Mouse (Mus musculus) limb, embryonic 10.5 days (tissue): ENCODE measurements around the gene Slc16a2. TPM values are rescaled to one million over a fixed set of nuclear protein-coding genes. Genes with fewer than 3 reads are reported as not detected.

Experiments used
- DNase-seq: peaks from one replicate; pipeline ENCODE4 v3.0.0-alpha.2; 2017; ENCODE audit warnings: low spot score
- H3K27ac ChIP-seq: fragments of 300-500 bp; sonication (generic); 2 replicates; pipeline ENCODE4 v1.5.1; 2016; ENCODE audit warnings: mild to moderate bottlenecking
- H3K27me3 ChIP-seq: fragments of 300-500 bp; sonication (generic); 2 replicates; pipeline ENCODE4 v1.6.1; 2016; ENCODE audit warnings: low read depth, mild to moderate bottlenecking; ENCODE audit not compliant: poor library complexity, severe bottlenecking
- H3K36me3 ChIP-seq: fragments of 300-500 bp; sonication (generic); 2 replicates; pipeline ENCODE4 v1.6.1; 2016; ENCODE audit warnings: mild to moderate bottlenecking, moderate library complexity
- H3K4me1 ChIP-seq: fragments of 300-500 bp; sonication (generic); 2 replicates; pipeline ENCODE4 v1.6.1; 2016
- H3K4me3 ChIP-seq: fragments of 300-500 bp; sonication (generic); 2 replicates; pipeline ENCODE4 v1.5.1; 2016; ENCODE audit warnings: mild to moderate bottlenecking, moderate library complexity
- H3K9me3 ChIP-seq: fragments of 300-500 bp; sonication (generic); replicated peaks from 2 replicates; pipeline ENCODE4 v1.6.1; 2016; ENCODE audit warnings: mild to moderate bottlenecking
- WGBS: fragments of 180-500 bp; shearing (Covaris S2); methylation state at CpG from one replicate; pipeline ENCODE4 v1.1.7; 2016; 5-methylcytosine and 5-hydroxymethylcytosine counted together
- polyA plus RNA-seq: library from polyadenylated mRNA; unstranded; fragments of >200 nt; fragmentation: Nextera tagmentation; extraction: Ambion mirVana; gene quantifications from 2 replicates; pipeline ENCODE4 v1.2.1, GENCODE M21; 2016

Gene Slc16a2
- polyA plus RNA-seq, 1 experiment from 2014 or later, result 14.8 TPM

DNA sequence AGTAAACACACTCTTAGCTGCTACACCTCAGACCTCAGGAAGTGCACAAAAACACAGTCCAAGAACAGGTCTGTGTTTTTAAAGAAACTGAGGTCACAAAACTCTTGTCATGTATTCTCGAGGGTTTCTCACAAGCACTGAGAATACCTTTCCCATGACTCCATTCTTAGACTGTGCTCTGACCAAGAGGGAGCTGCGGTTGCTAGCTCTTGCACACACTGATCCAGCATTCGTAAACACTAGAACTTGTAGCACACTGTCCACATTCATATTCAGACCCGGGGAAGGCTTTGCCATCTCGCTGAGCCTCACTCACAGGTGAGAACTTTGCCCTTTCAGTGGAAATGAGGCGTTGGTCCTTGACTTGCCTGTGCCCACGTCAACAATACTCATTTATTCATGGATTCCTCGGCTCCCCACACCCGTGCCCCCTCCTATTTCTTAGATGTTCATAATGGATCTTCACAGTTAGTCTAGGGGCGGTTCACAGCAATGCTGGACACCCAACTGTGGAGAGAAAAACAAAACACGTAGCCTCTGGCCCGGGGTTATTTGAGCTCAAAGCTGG lies 102.1 kb downstream of the Slc16a2 start:
- Histone ChIP-seq H3K27ac (no peak overlapping the region), H3K4me3 (no peak overlapping the region), H3K4me1 (peaks cover 9% of the 10 kb centered on the region), H3K36me3 (no peaks in the 10 kb centered on the region), H3K27me3 (peaks cover 97% of the 10 kb centered on the region), H3K9me3 (no peaks in the 10 kb centered on the region)
- WGBS, result 62% methylated on average over 12 of the region's 12 CpGs
- no peak for DNase-seq

DNA sequence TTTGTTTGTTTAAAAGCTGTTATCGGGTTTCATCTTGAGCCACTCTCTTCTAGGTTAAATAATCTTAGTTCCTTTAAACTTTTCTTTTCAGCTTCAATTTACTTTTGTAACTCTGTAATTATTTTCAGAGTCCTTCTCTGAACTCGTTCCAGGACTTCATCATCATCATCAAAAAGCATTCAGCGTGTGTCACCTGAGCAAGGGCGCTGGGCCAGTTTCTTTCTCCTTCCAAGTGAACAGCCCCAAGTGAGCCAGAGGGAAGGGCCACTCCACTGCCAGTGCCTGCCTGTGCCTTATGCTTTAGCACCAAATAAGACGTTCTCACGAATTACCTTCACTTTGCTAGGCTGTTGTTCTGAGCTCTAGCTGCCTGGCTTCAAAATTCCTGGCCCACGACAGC lies 108.9 kb downstream of the Slc16a2 start:
- no peak for DNase-seq
- WGBS, result 73% methylated on average over 7 of the region's 7 CpGs
- no peaks in the 10 kb centered on the region for H3K9me3 ChIP-seq
- H3K4me1 ChIP-seq, result peaks cover 10% of the 10 kb centered on the region
- H3K27me3 ChIP-seq, result peaks cover 99% of the 10 kb centered on the region
- H3K27ac ChIP-seq, result no peak overlapping the region
- no peak overlapping the region for H3K4me3 ChIP-seq
- no peaks in the 10 kb centered on the region for H3K36me3 ChIP-seq

DNA sequence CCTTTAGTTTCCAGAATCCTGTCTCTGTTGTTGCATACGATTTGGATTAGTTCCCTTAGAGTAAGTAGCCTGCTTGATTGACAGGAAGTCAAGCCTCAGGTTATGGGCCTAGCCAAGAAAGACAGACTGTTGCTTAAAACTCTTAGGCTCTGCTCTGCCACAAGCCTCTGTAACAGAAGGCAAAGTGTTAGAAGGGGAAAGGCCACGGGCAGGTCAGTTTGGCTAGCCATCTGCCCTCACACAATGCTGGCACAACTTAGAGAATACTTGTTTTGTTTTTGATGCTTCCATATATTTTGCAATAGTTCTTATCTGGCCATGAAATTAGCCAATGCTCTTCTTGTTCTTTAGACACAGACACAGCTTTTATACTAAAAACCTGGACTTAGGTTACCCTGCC lies 112.1 kb downstream of the Slc16a2 start:
- Histone ChIP-seq H3K9me3 (no peaks in the 10 kb centered on the region), H3K27ac (no peak overlapping the region), H3K4me1 (peaks cover 10% of the 10 kb centered on the region), H3K27me3 (peaks cover 100% of the 10 kb centered on the region), H3K36me3 (no peaks in the 10 kb centered on the region), H3K4me3 (no peak overlapping the region)
- DNase-seq, result no peak
- 63% methylated on average over 2 of the region's 2 CpGs for WGBS

DNA sequence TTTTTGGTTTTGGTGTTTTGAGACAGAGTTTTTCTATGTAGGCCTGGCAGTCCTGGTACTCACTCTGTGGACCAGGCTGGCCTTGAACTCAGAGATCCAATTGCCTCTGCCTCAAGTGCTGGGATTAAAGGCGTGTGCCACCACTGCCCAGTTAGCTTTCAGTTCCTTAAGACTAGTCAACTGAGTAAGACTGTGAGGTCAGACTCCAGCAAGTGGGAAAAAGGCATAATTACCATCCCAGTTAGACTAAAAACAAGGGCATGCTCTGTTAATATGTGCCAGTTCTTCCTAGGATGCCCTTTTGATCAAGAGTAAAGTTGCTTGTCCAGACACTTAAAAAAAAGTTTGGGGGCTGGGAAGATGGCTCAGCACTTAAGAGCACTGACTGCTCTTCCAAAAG lies 113.2 kb downstream of the Slc16a2 start:
- no peak overlapping the region for H3K27ac ChIP-seq
- WGBS, result 85% methylated on average over 1 of the region's 1 CpGs
- H3K27me3 ChIP-seq, result peaks cover 100% of the 10 kb centered on the region
- H3K4me3 ChIP-seq, result no peak overlapping the region
- no peaks in the 10 kb centered on the region for H3K36me3 ChIP-seq
- peaks cover 10% of the 10 kb centered on the region for H3K4me1 ChIP-seq
- no peak for DNase-seq
- H3K9me3 ChIP-seq, result no peaks in the 10 kb centered on the region

- Histone ChIP-seq H3K9me3 (no peaks in the 10 kb centered on the region), H3K4me3 (no peak overlapping the region), H3K27me3 (peaks cover 100% of the 10 kb centered on the region), H3K36me3 (no peaks in the 10 kb centered on the region), H3K27ac (no peak overlapping the region), H3K4me1 (no peaks in the 10 kb centered on the region)
- 92% methylated on average over 4 of the region's 4 CpGs for WGBS
- no peak for DNase-seq
Measured at GRCm38 (mm10) chrX:103704611-103705010, 117.2 kb downstream of the Slc16a2 start.

DNA sequence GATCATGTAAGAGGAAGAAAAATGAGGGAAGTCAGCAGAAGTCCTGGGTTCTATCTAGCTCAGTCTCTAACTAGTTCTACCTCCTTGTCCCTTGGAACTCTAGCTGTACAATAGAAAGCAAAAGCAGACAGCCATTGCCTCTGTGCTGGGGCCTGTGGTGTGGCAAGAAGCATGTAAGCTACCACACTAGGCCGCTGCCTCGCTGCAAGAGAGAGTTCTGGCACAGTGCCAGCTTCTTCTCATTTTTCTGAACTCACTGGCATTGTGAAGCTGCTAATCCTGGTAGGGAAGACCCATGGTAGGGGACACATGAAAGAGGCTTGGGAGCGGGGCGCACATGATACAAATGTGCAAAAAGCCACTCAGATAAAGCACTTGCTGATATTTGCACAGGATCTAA lies 117.8 kb downstream of the Slc16a2 start:
- DNase-seq, result no peak
- Histone ChIP-seq H3K27ac (no peak overlapping the region), H3K36me3 (no peaks in the 10 kb centered on the region), H3K4me1 (no peaks in the 10 kb centered on the region), H3K27me3 (peaks cover 100% of the 10 kb centered on the region), H3K9me3 (no peaks in the 10 kb centered on the region), H3K4me3 (no peak overlapping the region)
- WGBS, result 90% methylated on average over 4 of the region's 4 CpGs

GRCm38 (mm10) chrX:103697796-103698195 lies 124.0 kb downstream of the Slc16a2 start:
- H3K27ac ChIP-seq, result no peak overlapping the region
- 88% methylated on average over 2 of the region's 2 CpGs for WGBS
- no peak overlapping the region for H3K4me3 ChIP-seq
- H3K36me3 ChIP-seq, result no peaks in the 10 kb centered on the region
- H3K27me3 ChIP-seq, result peaks cover 100% of the 10 kb centered on the region
- peaks cover 19% of the 10 kb centered on the region for H3K4me1 ChIP-seq
- H3K9me3 ChIP-seq, result no peaks in the 10 kb centered on the region
- DNase-seq, result no peak

- Histone ChIP-seq H3K27me3 (peaks cover 100% of the 10 kb centered on the region), H3K4me3 (peak overlapping the region; percentile 52)
- peak; percentile 52 for DNase-seq
Measured at GRCm38 (mm10) chrX:103696081-103696519, 125.7 kb downstream of the Slc16a2 start.

DNA sequence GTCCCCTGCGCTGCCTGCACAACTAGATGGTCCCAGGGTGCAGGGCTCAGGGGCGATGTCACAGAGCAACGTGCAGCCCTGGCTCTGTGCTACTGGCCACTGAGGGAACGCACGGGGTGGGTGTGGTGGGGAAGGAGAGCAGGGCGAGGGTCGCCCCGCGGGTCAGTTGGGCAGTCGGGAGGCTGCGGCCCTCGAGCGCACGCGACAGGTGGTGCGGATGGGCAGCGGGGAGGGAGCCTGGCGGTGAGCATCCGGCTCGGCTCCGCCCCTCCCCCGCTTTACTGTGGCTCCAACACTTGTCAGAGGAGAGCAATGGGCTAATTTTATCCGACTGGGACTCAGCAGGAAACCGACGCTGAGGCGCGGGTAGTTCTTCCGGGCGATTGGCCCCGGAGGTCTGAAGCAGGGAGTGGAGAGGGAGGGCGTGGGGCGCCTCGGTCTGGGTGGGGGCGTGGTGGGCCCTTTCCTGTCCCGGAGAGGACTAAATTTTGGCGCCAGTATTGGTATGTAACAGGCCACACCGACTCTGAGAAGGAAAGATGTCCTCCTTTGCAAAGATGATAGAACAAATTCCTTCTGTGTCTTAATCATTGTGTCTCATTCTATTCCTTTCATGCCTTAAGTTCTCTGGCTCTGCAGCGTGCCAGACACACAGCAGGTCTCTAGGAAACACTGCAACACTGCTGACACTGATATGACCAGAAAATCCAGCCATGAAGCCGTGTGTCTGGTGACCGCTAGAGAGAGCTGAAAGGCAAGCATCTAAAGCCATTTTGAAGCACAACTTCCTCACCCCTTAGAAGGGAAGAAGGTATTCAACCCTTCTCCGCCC lies 126.4 kb downstream of the Slc16a2 start:
- H3K9me3 ChIP-seq, result no peaks in the 10 kb centered on the region
- peak overlapping the region; percentile 52 for H3K4me3 ChIP-seq
- H3K27me3 ChIP-seq, result peaks cover 100% of the 10 kb centered on the region
- H3K36me3 ChIP-seq, result no peaks in the 10 kb centered on the region
- H3K27ac ChIP-seq, result peak overlapping the region; percentile 75
- WGBS, result under 1% methylated on average over 30 of the region's 41 CpGs
- peak; percentile 62 for DNase-seq
- H3K4me1 ChIP-seq, result peaks cover 19% of the 10 kb centered on the region

More at GRCm38 (mm10) chrX:103696081-103696519, 125.7 kb downstream of the Slc16a2 start:
- H3K9me3 ChIP-seq, result no peaks in the 10 kb centered on the region
- peaks cover 19% of the 10 kb centered on the region for H3K4me1 ChIP-seq
- H3K36me3 ChIP-seq, result no peaks in the 10 kb centered on the region
- WGBS, result 4% methylated on average over 9 of the region's 9 CpGs
- peak overlapping the region; percentile 76 for H3K27ac ChIP-seq

- no peak for DNase-seq
- Histone ChIP-seq H3K9me3 (no peaks in the 10 kb centered on the region), H3K27me3 (peaks cover 100% of the 10 kb centered on the region), H3K27ac (peak overlapping the region; percentile 75), H3K4me3 (peak overlapping the region; percentile 52), H3K4me1 (peaks cover 19% of the 10 kb centered on the region), H3K36me3 (no peaks in the 10 kb centered on the region)
- 3% methylated on average over 17 of the region's 17 CpGs for WGBS
Measured at GRCm38 (mm10) chrX:103694787-103695164, 127.0 kb downstream of the Slc16a2 start.

GRCm38 (mm10) chrX:103694381-103694780 lies 127.4 kb downstream of the Slc16a2 start:
- DNase-seq, result no peak
- no peaks in the 10 kb centered on the region for H3K36me3 ChIP-seq
- peak overlapping the region; percentile 52 for H3K4me3 ChIP-seq
- H3K9me3 ChIP-seq, result no peaks in the 10 kb centered on the region
- H3K4me1 ChIP-seq, result peaks cover 19% of the 10 kb centered on the region
- peaks cover 100% of the 10 kb centered on the region for H3K27me3 ChIP-seq
- 21% methylated on average over 10 of the region's 10 CpGs for WGBS
- 0 out of 2 replicates have a peak overlapping the region, but pooled peaks have one; percentile 75 for H3K27ac ChIP-seq

- H3K27me3 ChIP-seq, result peaks cover 99% of the 10 kb centered on the region
- peaks cover 19% of the 10 kb centered on the region for H3K4me1 ChIP-seq
- H3K36me3 ChIP-seq, result no peaks in the 10 kb centered on the region
- DNase-seq, result no peak
- no peak overlapping the region for H3K4me3 ChIP-seq
- H3K27ac ChIP-seq, result no peak overlapping the region
- 86% methylated on average over 5 of the region's 5 CpGs for WGBS
- no peaks in the 10 kb centered on the region for H3K9me3 ChIP-seq
Measured at GRCm38 (mm10) chrX:103692916-103693315, 128.9 kb downstream of the Slc16a2 start.

DNA sequence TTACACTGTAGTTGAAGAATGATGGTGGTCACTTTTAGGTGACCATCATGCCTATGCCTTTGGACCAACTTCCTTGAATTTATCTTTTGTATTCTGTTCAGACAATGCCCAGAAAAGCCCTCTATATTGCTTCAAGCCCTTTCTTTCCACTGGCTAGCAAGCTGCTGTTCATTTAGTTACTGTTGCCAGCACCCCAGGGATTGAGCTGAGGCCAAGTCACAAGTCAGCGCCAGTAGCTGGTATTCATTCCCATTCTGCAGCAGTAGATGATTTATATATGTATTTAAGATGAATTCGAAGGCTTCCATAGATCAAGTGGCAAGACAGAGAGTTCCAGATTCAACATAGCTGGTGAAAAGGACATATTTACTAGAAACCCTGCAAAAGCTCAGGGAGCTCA lies 133.2 kb downstream of the Slc16a2 start:
- peaks cover 98% of the 10 kb centered on the region for H3K27me3 ChIP-seq
- DNase-seq, result no peak
- no peak overlapping the region for H3K27ac ChIP-seq
- H3K36me3 ChIP-seq, result no peaks in the 10 kb centered on the region
- H3K4me1 ChIP-seq, result no peaks in the 10 kb centered on the region
- 87% methylated on average over 2 of the region's 2 CpGs for WGBS
- H3K9me3 ChIP-seq, result no peaks in the 10 kb centered on the region
- no peak overlapping the region for H3K4me3 ChIP-seq
